Mouse (Mus musculus) gonadal fat pad, adult 2 months (tissue): Measurements from ENCODE around the gene Mbd6. TPM values are rescaled to one million over a fixed set of nuclear protein-coding genes. Genes with fewer than 3 reads are reported as not detected.
"Not testable (repeated sequence)": the region's sequence is repeated elsewhere in the genome, so short reads cannot be mapped to it uniquely, and the experiment has no call there.

Experiments
- DNase-seq: peaks from one replicate; pipeline ENCODE4 v3.0.0-alpha.2; 2012; ENCODE audit warnings: low read depth
- polyA plus RNA-seq: library from polyadenylated mRNA; depleted of rRNA; stranded (reverse); fragments of >200 nt; gene quantifications from 2 replicates; pipeline ENCODE4 v1.2.3, GENCODE M21; 2012

Mbd6 gene
- polyA plus RNA-seq, 1 experiment = 21.8 TPM

GRCm38 (mm10) chr10:127312858-127313257, 24.0 kb upstream of the Mbd6 start:
- no peak for DNase-seq

DNA sequence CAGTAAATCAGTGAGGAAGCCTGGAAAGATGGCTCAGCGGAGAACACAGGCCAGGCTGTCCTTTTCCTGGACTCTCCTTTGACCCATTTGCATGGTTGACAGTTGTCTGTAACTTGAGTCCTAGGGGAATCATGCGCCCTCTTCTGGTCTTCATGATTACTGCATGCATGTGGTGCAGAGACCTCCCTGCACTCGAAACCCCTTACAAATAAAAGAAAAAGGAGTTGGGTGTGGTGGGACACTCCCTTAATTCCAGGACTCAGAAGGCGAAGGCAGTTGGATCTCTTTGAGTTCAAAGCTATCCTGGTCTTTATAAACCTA, 23.5 kb upstream of the Mbd6 start:
- no peak for DNase-seq

DNA sequence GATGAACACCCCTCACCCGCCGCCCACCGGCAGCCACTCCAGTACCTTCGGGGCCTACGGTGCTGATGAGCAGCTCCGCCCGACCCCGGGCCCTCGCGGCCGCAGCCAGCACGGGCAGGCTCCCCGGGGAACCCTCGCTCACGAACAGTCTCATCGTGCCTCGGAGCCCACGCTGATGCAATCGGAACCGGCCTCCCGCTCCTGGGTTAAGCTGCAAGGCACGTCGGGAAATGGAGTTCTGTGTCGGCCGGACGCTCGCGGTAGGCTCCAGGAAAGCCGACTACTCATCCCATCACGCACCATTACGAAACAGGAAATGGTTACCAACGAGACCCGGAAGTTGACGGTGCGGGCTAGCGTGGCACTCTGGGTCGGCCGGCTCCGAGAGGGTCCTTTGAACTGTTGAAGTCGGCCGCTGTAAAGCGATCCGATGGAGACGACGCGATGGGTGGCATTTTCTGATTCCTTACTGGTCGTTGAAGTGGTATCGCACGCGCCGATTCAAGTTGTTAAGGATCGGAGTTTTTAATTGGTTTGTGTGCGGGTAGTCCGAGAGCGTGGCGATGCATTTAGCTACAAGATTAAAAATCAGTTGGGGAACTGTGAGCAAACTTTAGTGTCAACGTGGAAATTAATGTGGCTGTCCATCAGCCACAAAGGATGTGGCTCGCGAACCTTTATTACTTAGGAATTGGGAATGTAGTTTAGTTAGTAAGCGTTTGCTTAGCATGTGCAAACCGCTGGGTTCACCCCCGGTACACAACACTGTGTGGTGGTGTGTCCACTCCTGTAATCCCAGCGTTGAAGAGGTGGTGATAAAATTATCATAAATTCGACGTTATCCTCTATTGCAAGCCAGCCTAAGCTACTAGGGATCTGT, 22.9 kb upstream of the Mbd6 start, which contains the start of gene Mars:
Mars (minus strand) TSS at position 311 of the 880 bp plus-strand sequence.
- DNase-seq = peak; percentile 73

GRCm38 (mm10) chr10:127310523-127311475, 22.0 kb upstream of the Mbd6 start:
- no peak for DNase-seq

GRCm38 (mm10) chr10:127309167-127309566, 20.3 kb upstream of the Mbd6 start:
- not testable (repeated sequence) for DNase-seq

DNA sequence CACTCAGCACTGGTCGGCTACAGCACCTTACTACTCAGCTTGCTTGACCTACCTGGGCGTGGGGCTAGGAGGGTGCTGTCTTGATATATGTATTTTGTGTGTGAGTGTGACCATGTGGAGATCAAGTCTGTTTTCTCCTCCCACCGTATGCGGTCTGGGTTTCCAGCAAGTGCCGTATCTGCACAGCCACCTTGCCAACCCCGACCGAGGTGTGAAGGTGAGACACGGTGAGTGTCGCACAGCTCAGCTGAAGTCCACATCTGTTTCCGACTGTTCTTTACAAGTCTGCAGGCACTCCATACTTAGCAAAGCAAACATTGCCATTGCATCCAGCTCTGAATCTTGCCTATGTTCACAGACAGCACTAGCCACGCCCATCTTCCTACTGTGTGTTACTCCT, 14.3 kb upstream of the Mbd6 start:
- DNase-seq = no peak

DNA sequence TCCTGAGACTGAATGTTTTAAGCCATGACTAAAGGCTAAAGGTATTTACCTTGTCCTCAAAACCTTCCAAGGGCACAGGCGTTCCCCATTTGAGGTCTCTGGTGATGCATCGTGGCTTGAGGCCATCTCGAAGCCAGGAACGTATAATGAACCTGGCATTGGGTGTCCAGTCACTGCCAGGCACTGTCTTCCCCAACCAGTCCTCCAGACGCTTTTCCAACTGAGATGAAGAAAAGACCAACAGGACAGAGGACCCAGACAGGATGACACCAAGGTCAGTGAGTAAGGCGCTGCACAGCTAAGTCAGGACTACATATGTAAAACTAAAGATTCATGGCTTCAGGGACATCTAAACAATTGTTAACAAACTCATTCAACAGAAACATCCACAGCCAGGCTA, 11.5 kb upstream of the Mbd6 start:
- DNase-seq = no peak

DNA sequence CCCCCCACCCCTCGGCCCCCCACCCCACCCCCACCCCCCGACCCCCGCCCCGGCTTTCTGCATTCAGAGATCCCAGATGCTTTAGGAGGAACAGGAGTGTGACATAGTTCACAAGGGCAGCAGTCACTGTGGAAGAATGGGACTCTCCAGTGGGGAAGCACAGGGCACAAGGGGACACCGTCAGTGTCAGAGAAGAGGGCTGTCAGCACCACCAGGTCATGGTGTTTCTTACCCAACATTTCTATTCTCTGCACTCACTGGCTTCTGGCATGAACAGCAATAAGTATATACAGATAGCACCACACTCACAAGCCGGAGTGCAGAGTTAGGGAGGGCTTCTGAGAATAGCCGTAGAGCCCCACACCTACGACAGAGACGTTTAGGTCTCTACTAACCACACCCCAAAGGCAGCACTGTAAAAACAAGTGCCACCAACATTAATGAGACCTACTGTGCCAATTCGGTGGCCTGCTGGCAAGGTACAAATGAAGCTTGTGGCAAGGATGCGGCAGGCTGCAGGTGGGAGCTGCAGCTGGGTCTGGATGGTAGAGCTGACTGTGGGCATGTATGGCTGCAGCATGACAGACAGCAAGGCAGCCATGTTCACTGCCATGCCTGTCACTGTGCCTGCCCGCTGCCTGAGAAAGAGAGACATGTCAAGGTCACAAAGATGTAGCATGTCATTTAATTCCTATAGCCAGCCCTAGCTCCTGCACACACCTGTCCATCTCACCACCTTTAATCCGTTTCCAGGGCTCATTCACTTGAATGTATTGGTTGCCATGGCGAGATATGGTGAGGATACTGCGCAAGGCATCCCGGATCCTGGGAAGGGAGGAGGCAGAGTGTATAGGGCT, 8.4 kb upstream of the Mbd6 start:
- DNase-seq = no peak

GRCm38 (mm10) chr10:127295986-127296794, 7.4 kb upstream of the Mbd6 start:
- no peak for DNase-seq

- no peak for DNase-seq
Measured at GRCm38 (mm10) chr10:127294895-127295510, 6.2 kb upstream of the Mbd6 start.

DNA sequence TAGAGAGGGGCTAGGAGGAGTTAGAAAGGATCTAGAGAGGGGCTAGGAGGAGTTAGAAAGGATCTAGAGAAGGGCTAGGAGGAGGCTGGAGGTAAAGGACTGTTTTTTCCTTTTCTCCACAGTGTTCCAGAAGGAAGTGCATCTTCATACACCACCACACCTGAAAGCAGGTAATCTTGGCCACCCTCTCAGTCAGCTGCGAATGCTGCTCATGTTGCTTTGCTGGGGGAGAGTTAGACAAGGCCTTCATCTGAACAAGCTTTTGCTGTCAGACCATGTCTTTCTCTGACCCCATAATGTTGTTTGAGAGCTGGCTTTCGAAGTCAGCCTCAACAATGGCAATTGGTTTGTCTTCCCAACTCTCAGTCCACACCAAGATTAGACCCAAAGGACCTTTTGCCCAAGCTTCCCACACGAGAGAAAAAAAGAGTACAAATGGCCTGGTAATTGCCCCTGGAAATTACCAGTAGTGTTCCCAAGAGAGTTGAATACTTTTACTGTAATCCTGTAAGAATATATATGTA, 4.8 kb upstream of the Mbd6 start:
- no peak for DNase-seq

DNA sequence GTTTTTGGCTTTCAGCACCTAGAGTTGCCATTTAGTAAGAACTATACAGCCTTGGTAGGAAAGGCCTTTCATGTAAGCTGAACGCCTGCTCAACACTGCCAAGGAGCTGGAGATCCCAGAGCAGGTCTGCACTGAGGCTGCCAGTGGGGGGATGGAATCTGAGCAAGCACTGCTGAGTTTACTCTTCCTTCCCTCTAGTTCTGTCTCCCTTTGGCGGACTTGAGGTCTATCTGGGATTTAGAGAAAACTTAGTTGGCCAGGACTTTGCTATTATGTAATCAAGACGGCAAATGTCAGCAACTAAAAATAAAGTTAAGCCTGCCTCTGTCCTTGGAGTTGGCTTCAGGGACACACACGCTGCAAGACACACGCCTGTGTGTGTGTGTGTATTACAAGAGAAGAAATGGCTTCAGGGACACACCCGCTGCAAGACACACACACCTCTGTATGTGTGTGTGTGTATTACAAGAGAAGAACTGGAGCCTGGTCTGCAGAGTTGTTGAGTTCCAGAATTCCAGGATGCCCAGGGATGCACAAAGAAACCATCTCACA, 4.2 kb upstream of the Mbd6 start:
- peak; percentile 46 for DNase-seq

DNA sequence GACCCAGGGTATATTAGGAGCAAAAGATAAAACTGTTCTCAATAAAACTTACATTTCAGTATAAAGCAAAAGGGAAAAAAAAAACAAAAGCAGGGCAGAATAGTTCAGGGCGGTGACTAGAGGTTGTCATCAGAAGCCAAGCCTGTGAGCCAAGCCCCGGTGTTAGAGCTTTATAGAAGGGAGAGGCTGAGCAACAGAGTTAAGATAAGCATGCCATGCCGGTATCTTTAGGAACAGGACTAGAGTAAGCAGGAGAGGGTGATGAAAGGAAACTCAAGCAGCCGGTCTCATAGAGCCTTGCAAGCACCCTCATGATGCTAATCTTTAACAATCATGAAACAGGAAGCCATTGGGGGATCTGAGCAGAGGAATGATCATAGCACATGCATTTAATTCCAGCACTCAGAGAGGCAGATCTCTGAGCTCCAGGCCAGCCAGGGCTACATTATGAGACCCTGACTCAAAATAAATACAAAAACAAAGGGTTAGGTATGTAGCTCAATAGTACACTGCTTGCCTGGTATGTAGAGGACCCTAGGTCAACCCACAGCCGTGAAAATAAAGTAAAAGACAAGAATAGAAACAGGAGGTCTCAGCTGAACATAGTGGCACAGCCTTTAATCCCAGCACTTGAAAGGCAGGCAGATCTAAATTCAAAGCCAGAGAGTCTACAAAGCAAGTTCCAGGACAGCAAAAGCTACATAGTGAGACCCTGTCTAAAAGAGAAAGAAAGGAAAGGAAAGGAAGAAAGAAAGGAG, 3.2 kb upstream of the Mbd6 start:
- no peak for DNase-seq

- DNase-seq = no peak
Measured at GRCm38 (mm10) chr10:127290930-127291880, 2.4 kb upstream of the Mbd6 start.

DNA sequence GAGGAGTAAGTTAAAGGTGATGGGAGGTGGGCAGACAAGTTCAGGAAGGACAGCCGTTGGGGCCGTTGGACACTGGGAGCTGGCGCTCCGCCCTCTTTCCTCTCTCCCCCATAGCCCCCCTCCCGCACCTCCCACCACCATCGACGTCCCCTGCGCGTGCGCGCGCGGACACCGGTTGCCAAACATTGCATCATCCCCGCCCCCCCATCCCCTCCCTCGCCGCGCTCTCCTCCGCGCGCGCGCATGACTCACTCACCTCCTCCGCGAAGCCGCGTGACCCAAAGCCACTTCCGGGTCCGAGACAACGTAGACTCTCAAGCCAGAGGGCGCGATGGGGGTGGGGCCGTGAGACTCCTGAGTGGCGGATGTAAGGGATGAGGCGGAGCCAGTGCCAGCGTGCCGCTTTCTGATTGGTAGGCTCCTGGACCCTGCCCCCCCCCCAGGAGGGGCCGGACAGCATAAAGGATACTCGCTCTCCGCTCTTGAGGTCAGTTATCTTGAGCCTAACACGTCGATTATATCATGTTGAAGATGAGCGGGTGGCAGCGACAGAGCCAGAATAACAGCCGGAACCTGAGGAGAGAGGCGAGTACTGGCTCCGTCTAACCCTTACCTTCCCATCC, 1.6 kb upstream of the Mbd6 start:
- DNase-seq = peak; percentile 89

DNA sequence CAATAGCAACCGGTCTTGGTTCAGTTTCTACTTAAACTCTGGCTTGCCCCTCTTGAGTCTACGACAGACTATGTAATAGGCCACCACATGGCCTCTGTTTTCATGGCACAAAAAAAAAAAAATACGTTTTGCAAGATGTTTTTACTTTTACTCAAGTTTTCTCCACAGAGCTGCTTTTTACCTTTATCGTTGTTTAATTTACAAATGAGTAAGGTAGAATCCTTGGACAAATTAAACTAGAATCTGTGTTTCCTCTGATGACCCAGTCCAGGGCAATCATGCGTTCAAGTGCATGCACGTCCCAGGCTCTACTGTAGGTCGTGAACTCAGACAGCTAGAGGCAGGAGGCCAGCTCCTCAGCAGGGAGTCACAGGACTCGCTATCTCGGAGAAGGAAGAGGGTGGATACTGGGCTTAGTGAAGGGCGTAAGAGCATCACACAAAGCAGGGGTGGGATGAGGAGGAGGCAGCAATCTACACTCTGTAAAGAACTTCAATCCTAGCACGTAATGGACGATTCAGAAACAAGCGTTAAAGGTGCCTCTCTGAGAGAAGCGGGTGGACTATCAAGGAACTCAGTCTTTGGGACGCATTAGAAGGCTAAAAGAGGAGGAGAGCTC, 864 bp upstream of the Mbd6 start:
- DNase-seq = no peak

DNA sequence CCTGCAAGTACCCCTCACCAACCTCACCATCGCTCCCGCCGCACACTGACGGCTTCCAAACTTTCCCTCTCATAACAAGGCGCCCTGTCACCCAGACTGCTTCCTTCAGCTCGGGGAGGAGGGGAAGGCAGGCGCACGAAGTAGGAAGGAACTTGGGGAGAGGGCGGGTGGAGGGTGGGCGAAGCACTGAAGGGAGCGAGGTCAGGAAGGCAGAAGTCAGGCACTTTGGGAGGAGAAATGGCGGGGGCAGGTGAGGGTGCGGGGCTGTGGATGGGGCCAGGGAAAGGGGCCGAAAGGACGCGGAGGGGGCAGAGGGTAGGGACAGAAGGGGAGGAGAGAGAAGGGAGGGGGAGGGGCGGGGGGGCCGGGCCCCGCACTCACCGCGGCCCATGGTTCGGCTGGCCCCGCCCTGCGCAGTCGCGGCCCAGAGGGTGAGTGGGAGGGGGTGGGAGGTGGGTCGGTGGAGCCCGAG, 454 bp downstream of the Mbd6 start:
- no peak for DNase-seq
